ENCODE assay signal across 19 mouse cellular contexts in genomic region chr8:77016713-77017112, GRCm38 (mm10).
DNase-seq lines count a peak whose midpoint lies in the region; ATAC-seq and TF ChIP-seq lines count a peak whose summit lies in the region.
"Had no signal": no experiment of that assay in that cellular context is flagged by ENCODE, and none has a peak within 500 bp of the region (broad histone marks: within the 10 kb centered on the region; RNA-seq: fewer than 3 reads in every experiment).

No protein-coding gene starts in this region.

- no peak overlapping the region for H3K4me2 ChIP-seq in intestine, postnatal 0 days (replicated peaks; ENCODE audit: low read depth)
- H3K4me2 ChIP-seq in intestine, embryonic 16.5 days (ENCODE audit: low read depth, low read length) = no peak overlapping the region
- no peak overlapping the region for H3K4me2 ChIP-seq in lung, postnatal 0 days (replicated peaks; ENCODE audit: low read depth, low read length)
- H3K4me2 ChIP-seq: heart, embryonic 11.5 days; intestine, embryonic 15.5 days; liver, embryonic 13.5 days had no signal

- H3K9me3 ChIP-seq in intestine, postnatal 0 days (ENCODE audit: control insufficient read depth) = no peaks in the 10 kb centered on the region
- H3K9me3 ChIP-seq in intestine, embryonic 16.5 days (ENCODE audit: control insufficient read depth, low read length) = no peaks in the 10 kb centered on the region
- H3K9me3 ChIP-seq in lung, postnatal 0 days (ENCODE audit: low read length) = no peaks in the 10 kb centered on the region
- H3K9me3 ChIP-seq: intestine, embryonic 15.5 days had no signal

- no peak for ATAC-seq in intestine, postnatal 0 days
- ATAC-seq in intestine, embryonic 16.5 days = no peak
- no peak for ATAC-seq in lung, postnatal 0 days
- ATAC-seq: intestine, embryonic 15.5 days had no signal

- H3K9ac ChIP-seq in intestine, postnatal 0 days (ENCODE audit: low read depth, low read length) = no peak overlapping the region
- no peak overlapping the region for H3K9ac ChIP-seq in intestine, embryonic 16.5 days (ENCODE audit: low read depth, low read length)
- no peak overlapping the region for H3K9ac ChIP-seq in lung, postnatal 0 days (replicated peaks; ENCODE audit: low read depth)
- H3K9ac ChIP-seq: intestine, embryonic 15.5 days; liver, embryonic 13.5 days had no signal

- H3K4me3 ChIP-seq in intestine, postnatal 0 days (ENCODE audit: low read depth, low read length) = no peak overlapping the region
- H3K4me3 ChIP-seq in intestine, embryonic 16.5 days (ENCODE audit: low read length) = no peak overlapping the region
- no peak overlapping the region for H3K4me3 ChIP-seq in lung, postnatal 0 days (ENCODE audit: low read depth, low read length)
- H3K4me3 ChIP-seq: erythroblast, embryonic 14.5 days; hindbrain, embryonic 10.5 days; intestine, embryonic 15.5 days; liver, embryonic 13.5 days had no signal

- no peaks in the 10 kb centered on the region for H3K36me3 ChIP-seq in intestine, postnatal 0 days (ENCODE audit: control insufficient read depth, insufficient read depth)
- no peaks in the 10 kb centered on the region for H3K36me3 ChIP-seq in intestine, embryonic 16.5 days (ENCODE audit: control insufficient read depth, insufficient read depth, low read length)
- no peaks in the 10 kb centered on the region for H3K36me3 ChIP-seq in lung, postnatal 0 days (ENCODE audit: insufficient read depth, low read length)
- H3K36me3 ChIP-seq: hindbrain, embryonic 10.5 days; intestine, embryonic 15.5 days; liver, embryonic 13.5 days had no signal

- no peak overlapping the region for H3K27ac ChIP-seq in intestine, postnatal 0 days (ENCODE audit: low read depth, low read length)
- H3K27ac ChIP-seq in intestine, embryonic 16.5 days (ENCODE audit: low read length) = no peak overlapping the region
- H3K27ac ChIP-seq in lung, postnatal 0 days (ENCODE audit: low read length) = no peak overlapping the region
- H3K27ac ChIP-seq: hindbrain, embryonic 10.5 days; intestine, embryonic 15.5 days; liver, embryonic 13.5 days; macrophage had no signal

- TF ChIP-seq EP300 in lung, postnatal 0 days (IDR thresholded peaks at IDR 0.05) = no peak

- H3K27me3 ChIP-seq in intestine, postnatal 0 days (replicated peaks; ENCODE audit: control insufficient read depth, insufficient read depth, low read length) = no peaks in the 10 kb centered on the region
- H3K27me3 ChIP-seq in intestine, embryonic 16.5 days (replicated peaks; ENCODE audit: control insufficient read depth, insufficient read depth, low read length) = no peaks in the 10 kb centered on the region
- H3K27me3 ChIP-seq in lung, postnatal 0 days (replicated peaks; ENCODE audit: insufficient read depth, low read length) = no peaks in the 10 kb centered on the region
- H3K27me3 ChIP-seq: intestine, embryonic 15.5 days; liver, embryonic 13.5 days had no signal

- 91% methylated on average over 3 of the region's 3 CpGs for WGBS in intestine, postnatal 0 days
- WGBS in intestine, embryonic 16.5 days = 97% methylated on average over 3 of the region's 3 CpGs
- 91% methylated on average over 3 of the region's 3 CpGs for WGBS in lung, postnatal 0 days

- no peak for TF ChIP-seq POLR2A in brain, embryonic 14.5 days (IDR thresholded peaks at IDR 0.05; ENCODE audit: borderline replicate concordance, extremely low read depth, insufficient read depth, insufficient read length, poor library complexity, severe bottlenecking)

- H3K4me1 ChIP-seq in intestine, postnatal 0 days (replicated peaks; ENCODE audit: control insufficient read depth, insufficient read depth, low read length) = no peaks in the 10 kb centered on the region
- no peaks in the 10 kb centered on the region for H3K4me1 ChIP-seq in intestine, embryonic 16.5 days (ENCODE audit: control insufficient read depth, insufficient read depth, low read length)
- no peaks in the 10 kb centered on the region for H3K4me1 ChIP-seq in lung, postnatal 0 days (ENCODE audit: insufficient read depth, low read depth, low read length)
- H3K4me1 ChIP-seq: hindbrain, embryonic 10.5 days; intestine, embryonic 15.5 days; liver, embryonic 13.5 days had no signal

- TF ChIP-seq CTCF in intestine, postnatal 0 days (IDR thresholded peaks at IDR 0.05; ENCODE audit: low read depth) = peak; percentile 52
- peak; percentile 26 for TF ChIP-seq CTCF in lung, postnatal 0 days (IDR thresholded peaks at IDR 0.05)
- TF ChIP-seq CTCF in brain, embryonic 14.5 days (IDR thresholded peaks at IDR 0.05; ENCODE audit: borderline replicate concordance, extremely low read depth, insufficient read depth, insufficient read length) = peak; percentile 27; the same call in 1 of the 2 replicates

- DNase-seq in lung, postnatal 0 days (ENCODE audit: low spot score) = no peak
- DNase-seq in lung, postnatal 14 days = no peak
- peak; percentile 50 for DNase-seq in ES-CJ7 (ENCODE audit: low read depth, low spot score)
- no peak for DNase-seq in brain, embryonic 14.5 days (ENCODE audit: low read depth)
- DNase-seq in left cerebral cortex, adult 9 months (ENCODE audit: low spot score in 2 of 2) = no peak
- no peak for DNase-seq in gastrocnemius, postnatal 14 days
- DNase-seq: adrenal gland, adult 8-10 months; cerebellum, adult 9-11 months; embryo, embryonic 11 days; liver, embryonic 13.5 days; midbrain, embryonic 14.5 days; right cerebral cortex, postnatal 25 days had no signal

- intact Hi-C loops in gastrocnemius, postnatal 14 days (cut with DNase I; ENCODE audit: low total_unique reads) = no loop called here
